Mouse (Mus musculus) cortical plate, adult 2 months (tissue): Measurements from ENCODE around the gene Cers1.

Experiments
- CTCF ChIP-seq: fragments of 200-500 bp; IDR thresholded peaks from 2 replicates; pipeline ENCODE4 v1.5.1; 2011; ENCODE audit warnings: mild to moderate bottlenecking, control low read depth, low read length; ENCODE audit not compliant: insufficient read depth; ENCODE audit errors: extremely low read depth
- POLR2A ChIP-seq: fragments of 200-500 bp; IDR thresholded peaks from 2 replicates; pipeline ENCODE4 v1.6.1; 2011; ENCODE audit warnings: mild to moderate bottlenecking, low read length, control low read depth; ENCODE audit not compliant: insufficient read depth; ENCODE audit errors: extremely low read depth

DNA sequence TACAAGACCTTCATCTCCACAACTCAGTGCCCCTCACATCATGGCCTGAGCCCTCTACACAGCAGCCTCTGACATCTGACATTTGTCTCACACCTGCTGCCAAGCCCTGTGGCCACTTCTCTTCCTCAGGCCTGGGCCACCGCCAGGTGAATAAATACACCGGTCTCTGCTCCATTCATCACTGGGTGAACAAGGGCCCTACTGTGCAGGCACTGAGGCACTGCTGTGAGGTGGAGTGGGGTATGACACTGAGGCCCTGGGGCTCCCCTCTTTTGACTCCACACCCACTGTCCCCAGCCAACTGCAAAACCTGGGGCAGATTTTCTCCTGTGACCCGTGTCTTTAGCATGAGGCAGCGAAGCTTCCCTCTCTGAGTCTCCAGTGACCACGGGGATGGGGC, 51.0 kb downstream of the Cers1 start:
- TF ChIP-seq CTCF (no peak), POLR2A (no peak)
